Mouse (Mus musculus) megakaryocyte, embryonic 14.5 days (primary cell): ENCODE results near the gene Cdhr4.

Experiments used
- FLI1 ChIP-seq: IDR thresholded peaks from 2 replicates; pipeline ENCODE4 v1.6.1; 2012; ENCODE audit warnings: low read length, inconsistent platforms, mixed read lengths
- GATA1 ChIP-seq: IDR thresholded peaks from 3 replicates; pipeline ENCODE4 v1.6.1; 2012; ENCODE audit warnings: mixed read lengths, low read length, inconsistent platforms, borderline replicate concordance

DNA sequence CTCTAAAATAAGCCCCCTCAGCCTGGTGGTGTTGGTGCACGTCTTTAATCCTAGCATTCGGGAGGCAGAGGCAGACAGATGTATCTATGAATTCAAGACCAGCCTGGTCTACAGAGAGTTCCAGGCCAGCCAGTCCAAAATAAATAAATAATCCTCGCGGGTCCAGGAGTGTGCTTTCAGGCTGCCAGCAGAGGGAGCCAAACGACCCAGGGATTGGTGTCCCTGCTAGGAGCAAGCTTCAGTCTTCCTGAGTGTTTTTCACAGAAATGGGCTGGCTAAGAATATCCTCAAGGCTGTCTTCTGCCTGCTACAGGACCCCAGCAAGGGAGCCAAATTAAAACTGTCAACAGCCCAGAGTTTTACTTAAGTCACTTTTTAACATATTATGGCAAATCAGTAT lies 28.6 kb upstream of the Cdhr4 start:
- TF ChIP-seq GATA1 (no peak), FLI1 (no peak)
